Mouse (Mus musculus): ENCODE measurements around the gene Zp3r.
"Not testable (repeated sequence)": the region's sequence is repeated elsewhere in the genome, so short reads cannot be mapped to it uniquely, and the experiment has no call there.

The Zp3r gene

DNA sequence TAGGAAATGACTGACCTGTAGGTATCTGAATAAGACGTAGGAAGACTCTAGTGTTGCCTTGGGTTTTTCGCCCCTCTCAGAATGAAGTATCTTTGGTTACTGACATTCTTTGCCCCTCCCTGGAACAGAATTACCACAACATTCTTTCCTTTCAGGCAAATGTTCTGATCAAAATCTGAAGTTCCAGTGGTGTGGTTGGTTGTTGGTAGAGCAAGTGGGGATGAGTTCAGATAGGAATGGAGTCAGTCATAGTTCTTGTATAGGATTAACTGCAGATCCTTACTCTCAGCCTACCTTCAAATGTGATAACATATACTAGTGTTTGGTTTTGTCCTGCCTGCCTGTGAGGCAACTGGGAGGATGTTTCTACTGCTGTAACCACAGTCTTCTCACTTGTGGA lies at the start of gene Zp3r:
Zp3r (minus strand) TSS at position 101 of the 400 bp plus-strand sequence.
- no peak for DNase-seq (ENCODE audit: low read depth, low spot score)

GRCm38 (mm10) chr1:130678551-130678950 lies 49.1 kb upstream of the Zp3r start:
- no peak for DNase-seq (ENCODE audit: low read depth, low spot score)

- not testable (repeated sequence) for DNase-seq (ENCODE audit: low read depth, low spot score)
Measured at GRCm38 (mm10) chr1:130663576-130663975, 34.2 kb upstream of the Zp3r start.

DNA sequence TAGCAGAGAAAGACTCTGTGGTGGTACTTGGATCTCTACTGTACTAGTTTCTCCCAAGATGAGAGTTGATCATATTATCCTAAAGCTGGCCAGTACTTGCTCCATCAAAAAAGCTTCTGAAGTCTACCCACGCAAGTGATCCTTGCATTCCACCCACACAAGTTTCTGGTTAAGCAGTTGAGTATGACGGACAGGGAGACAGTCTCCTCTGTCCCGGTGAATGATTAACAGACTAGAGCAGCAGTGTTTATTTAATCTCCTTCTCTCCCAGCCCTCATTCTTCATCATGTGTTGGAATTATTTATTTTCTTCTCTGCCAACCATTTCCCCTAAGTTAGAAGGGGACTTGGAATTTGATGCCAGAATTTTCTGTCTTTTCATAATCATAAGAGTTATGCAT lies 32.0 kb upstream of the Zp3r start, which contains the start of gene C4bp:
C4bp (minus strand) TSS at position 179 of the 400 bp plus-strand sequence.
- DNase-seq (ENCODE audit: low read depth, low spot score), result no peak

DNA sequence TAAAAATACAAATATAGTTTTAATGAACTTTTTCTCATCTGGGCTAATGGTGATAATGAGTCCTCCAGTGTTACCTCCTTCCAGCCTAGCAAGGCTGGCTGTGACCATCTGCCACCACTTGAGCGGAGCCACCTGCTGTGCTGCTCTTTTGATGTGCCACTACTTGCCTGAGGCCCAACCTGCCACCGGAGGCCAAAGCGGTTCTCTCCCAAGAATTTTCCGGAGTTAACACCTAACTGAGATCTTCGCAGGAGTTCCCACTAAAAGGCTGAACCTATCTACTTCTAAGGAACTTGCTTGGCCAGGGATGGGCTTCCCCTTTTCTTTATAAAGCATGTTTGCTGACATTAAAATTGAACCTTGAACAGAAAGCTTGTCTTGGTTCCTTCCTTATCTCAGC lies 30.2 kb upstream of the Zp3r start:
- not testable (repeated sequence) for DNase-seq (ENCODE audit: low read depth, low spot score)

DNA sequence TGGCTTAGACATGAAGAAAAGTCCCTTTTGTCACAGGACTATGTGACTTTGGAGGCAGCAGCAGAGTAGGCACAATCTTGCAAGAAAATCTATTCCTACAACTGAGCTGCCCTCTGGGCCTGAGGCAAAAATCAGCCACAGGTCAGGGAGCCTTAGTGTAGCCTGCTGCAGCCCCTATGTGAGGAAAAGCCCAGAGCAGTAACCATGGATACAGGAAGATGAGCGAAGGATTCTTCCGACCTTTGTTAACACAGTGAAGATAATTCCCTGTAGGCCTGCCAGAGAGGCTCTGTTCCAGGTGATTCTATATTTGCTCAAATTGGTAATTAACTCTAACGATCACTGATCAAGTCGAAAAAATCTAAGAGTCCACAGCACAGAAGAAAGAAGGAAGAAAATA lies 14.7 kb upstream of the Zp3r start:
- no peak for DNase-seq (ENCODE audit: low read depth, low spot score)

DNA sequence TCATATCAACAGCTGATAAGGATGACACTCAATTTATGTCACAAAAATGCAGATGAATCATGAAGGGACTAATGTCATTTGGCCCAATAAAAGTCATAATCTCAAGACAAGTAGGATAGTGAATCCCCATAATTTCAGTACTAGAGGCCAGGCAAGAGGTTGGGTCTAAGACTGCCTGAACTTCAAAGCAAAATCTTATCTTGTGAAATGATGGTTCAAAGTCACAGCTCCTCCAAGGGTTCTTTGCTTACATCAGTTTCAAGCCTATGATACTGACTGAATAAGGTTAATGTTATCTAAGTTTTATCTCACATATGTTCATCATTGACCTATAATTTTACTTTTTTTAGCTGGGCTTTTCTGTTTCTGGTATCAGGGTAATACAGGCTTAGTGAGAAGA lies 11.5 kb upstream of the Zp3r start:
- no peak for DNase-seq (ENCODE audit: low read depth, low spot score)

DNA sequence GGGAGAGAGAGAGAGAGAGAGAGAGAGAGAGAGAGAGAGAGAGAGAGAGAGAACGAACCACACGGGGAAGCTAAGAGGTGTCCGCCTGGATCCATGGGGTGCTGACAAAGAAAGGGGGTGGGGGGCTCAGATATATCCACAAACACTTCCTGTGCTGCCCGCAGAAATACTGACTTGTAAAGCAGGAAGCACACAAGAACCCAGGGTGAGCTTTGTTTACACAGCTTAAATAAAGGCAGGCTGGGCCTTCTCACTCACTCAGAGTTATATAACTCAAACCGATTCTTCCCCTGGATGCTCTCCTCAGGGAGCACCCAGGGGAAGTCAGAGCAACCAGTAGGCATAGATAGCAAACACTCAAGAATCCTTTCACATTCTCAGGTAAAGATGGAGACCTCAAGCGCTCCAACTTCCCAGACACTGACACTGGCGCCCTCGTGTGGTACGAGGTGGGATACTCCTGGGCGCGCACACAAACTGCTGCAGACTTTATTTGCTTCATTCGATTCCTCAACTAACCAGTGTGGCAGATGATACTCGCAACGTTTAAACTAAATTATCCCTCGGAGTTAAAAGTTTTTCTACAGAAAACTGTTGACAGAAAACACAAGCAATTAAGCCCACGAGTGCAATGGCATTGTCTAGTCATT lies 4.5 kb upstream of the Zp3r start:
- peak; percentile 27 for DNase-seq (ENCODE audit: low read depth, low spot score)

DNA sequence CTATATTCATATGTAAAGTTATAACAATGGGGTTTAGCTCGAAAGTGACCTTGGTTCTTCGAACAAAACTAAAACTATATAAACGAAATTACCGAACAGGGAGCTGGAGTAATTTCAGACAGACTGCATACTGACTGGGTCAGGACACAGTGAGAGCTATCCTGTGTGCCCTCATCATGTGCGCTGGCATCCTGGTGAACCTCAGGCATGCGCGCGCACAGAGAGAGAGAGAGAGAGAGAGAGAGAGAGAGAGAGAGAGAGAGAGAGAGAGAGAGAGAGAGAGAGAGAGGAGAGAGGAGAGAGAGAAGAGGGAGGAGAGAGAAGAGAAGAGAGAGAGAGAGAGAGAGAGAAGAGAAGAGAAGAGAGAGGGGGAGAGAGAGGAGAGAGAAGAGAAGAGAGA lies 3.9 kb upstream of the Zp3r start:
- no peak for DNase-seq (ENCODE audit: low read depth, low spot score)

DNA sequence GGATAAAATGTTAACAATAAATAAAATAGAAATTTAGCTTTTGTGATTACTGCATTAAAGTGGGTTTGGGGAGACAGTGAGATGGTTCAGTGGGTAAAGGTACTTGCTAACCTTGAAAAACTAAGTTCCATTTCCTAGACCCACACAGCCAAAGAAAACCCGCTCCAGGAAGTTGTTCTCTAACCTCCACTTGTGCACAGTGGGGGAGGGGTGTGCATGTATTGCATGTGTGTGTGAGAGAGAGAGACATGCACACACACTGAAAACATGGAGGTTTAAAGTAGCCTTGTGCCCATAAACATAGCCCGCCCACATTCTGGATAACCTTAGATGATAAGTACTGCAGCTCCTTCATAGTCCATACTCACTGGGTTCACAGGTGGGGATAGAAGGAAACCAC lies 33.1 kb downstream of the Zp3r start:
- no peak for DNase-seq (ENCODE audit: low read depth, low spot score)

DNA sequence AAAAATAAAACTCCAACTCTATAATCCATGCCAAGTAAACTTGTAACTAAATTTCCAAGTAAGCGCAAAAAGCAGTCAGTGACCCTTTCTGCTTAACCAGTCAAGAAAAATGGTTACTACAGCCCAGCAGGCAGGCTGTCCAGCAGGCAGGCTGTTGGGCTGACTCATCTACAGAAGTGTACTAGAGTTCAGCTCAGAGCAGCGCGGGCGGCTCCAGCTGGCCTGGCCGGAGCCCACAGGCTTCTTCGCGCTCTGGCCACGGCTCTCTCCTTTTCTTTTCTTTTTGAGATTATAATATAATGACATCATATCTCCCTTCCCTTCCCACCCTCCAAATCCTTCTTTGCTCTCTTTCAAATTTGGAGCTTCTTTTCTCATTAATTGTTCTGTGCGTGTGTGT lies 40.8 kb downstream of the Zp3r start:
- DNase-seq (ENCODE audit: low read depth, low spot score), result peak; percentile 38

DNA sequence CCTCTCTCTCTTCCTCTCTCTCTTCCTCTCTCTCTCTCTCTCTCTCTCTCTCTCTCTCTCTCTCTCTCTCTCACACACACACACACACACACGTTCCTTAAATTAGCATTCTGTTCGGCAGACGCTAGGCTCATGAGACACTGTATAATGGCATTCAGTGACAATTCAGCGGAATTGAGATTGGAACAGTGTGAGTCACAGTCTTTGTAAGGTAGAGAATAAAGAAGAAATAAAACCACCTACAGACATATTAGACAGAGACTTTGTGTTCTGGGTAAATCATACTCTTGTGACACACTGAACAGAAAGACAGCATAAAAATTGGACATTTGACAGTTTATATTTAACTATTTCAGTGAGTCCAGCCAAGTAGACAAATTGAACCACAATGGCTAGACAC lies 53.0 kb downstream of the Zp3r start:
- DNase-seq (ENCODE audit: low read depth, low spot score), result no peak

- no peak for DNase-seq (ENCODE audit: low read depth, low spot score)
Measured at GRCm38 (mm10) chr1:130575962-130576361, 53.5 kb downstream of the Zp3r start.

- DNase-seq (ENCODE audit: low read depth, low spot score), result no peak
Measured at GRCm38 (mm10) chr1:130551407-130552249, 77.8 kb downstream of the Zp3r start.

GRCm38 (mm10) chr1:130550242-130551167 lies 78.9 kb downstream of the Zp3r start:
- DNase-seq (ENCODE audit: low read depth, low spot score), result no peak

- DNase-seq (ENCODE audit: low read depth, low spot score), result no peak
Measured at GRCm38 (mm10) chr1:130549698-130550097, 79.7 kb downstream of the Zp3r start.

DNA sequence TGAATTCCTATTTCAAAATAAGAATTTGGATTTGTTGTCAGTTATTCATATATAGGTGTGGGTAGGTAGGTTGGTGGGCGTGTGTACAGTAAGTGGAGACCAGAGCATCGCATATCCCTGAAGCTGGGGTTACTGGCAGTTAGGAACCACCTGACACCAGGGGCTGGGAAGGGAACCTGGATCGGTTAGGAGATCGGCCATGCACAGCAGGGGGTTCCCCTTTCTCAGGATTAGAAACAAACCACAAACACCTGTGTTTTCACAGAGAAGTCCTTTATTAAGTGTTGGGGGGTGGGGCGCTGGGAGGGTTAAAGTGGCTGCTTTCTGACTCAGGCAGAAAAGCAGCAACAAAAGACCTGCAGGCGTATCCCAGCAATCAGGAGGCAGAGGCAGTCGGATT lies 80.3 kb downstream of the Zp3r start:
- DNase-seq (ENCODE audit: low read depth, low spot score), result no peak

DNA sequence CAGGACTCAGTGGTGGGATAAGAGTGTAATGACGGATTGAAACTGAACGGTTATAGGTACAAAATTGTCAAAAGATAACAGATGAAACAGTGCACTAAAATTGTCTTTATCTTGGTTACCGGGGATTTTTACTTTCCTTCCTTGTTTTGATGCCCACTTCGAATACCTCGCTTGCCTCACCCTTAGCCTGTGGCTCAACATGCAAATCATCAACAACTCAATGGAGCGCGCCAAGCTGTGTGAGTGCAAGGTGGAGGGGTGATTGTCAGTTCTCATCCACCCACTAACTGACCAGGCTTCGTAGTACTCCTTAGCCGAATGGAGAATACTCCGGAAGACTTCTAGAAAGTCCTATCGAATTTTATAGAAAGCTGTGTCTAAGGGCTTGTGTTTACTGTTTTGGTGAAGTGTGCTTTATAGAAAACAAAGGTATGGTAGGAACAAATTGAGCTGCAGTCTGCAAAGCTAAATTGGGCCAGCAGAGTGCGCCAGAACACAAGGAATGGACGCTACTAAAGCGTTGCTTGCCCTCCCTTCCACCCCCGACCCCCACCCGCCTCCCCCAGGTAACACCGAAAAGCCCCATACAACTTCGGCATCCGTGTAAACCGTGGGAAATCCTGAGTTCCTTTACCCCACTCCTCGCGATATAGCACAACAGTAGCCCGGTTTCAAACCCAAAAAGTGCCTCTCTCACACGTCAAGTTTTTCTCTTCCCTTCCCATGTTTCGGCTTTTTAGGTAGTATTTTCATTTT lies 81.6 kb downstream of the Zp3r start:
- DNase-seq (ENCODE audit: low read depth, low spot score), result no peak

Data from skeletal muscle tissue, adult 2 months (tissue).